Mouse (Mus musculus): ENCODE measurements at regions not wholly inside any gene's neighbourhood (a gene's known extent, or its start where the extent isn't known, plus 50 kb on each side); places are given as distances from the start of the nearest gene placed in this dataset.

- no peak overlapping the region for H3K27ac ChIP-seq (ENCODE audit: low read depth, low read length)
- no peaks in the 10 kb centered on the region for H3K27me3 ChIP-seq (ENCODE audit: insufficient read depth, low read length)
- DNase-seq (ENCODE audit: low spot score) (no peak), ATAC-seq (ENCODE audit: low FRiP score) (no peak)
- no peaks in the 10 kb centered on the region for H3K36me3 ChIP-seq (ENCODE audit: insufficient read depth, low read length)
- H3K4me2 ChIP-seq (ENCODE audit: low read depth, low read length, poor library complexity, severe bottlenecking) = no peak overlapping the region
- no peak for TF ChIP-seq CTCF (IDR thresholded peaks at IDR 0.05)
- WGBS = 85% methylated on average over 2 of the region's 2 CpGs
- no peaks in the 10 kb centered on the region for H3K4me1 ChIP-seq (ENCODE audit: insufficient read depth, low read length)
- H3K9ac ChIP-seq (replicated peaks; ENCODE audit: low read length, poor library complexity, severe bottlenecking) = no peak overlapping the region
- no peak overlapping the region for H3K4me3 ChIP-seq (ENCODE audit: low read depth, low read length)
- no peaks in the 10 kb centered on the region for H3K9me3 ChIP-seq (ENCODE audit: low read length)
Observed at GRCm38 (mm10) chr7:111230630-111231029, 147.8 kb upstream of the Eif4g2 start.

- no peaks in the 10 kb centered on the region for H3K9me3 ChIP-seq (ENCODE audit: low read length)
- no peak overlapping the region for H3K27ac ChIP-seq (ENCODE audit: low read depth, low read length)
- H3K4me3 ChIP-seq (ENCODE audit: low read depth, low read length) = no peak overlapping the region
- TF ChIP-seq CTCF (IDR thresholded peaks at IDR 0.05) = no peak
- no peak overlapping the region for H3K4me2 ChIP-seq (ENCODE audit: low read depth, low read length, poor library complexity, severe bottlenecking)
- no peak for DNase-seq (ENCODE audit: low spot score)
- no peaks in the 10 kb centered on the region for H3K4me1 ChIP-seq (ENCODE audit: insufficient read depth, low read length)
- no peak for ATAC-seq (ENCODE audit: low FRiP score)
- no peaks in the 10 kb centered on the region for H3K27me3 ChIP-seq (ENCODE audit: insufficient read depth, low read length)
- 79% methylated on average over 3 of the region's 3 CpGs for WGBS
- no peak overlapping the region for H3K9ac ChIP-seq (replicated peaks; ENCODE audit: low read length, poor library complexity, severe bottlenecking)
- no peaks in the 10 kb centered on the region for H3K36me3 ChIP-seq (ENCODE audit: insufficient read depth, low read length)
Observed at GRCm38 (mm10) chr7:111227082-111227481, 144.3 kb upstream of the Eif4g2 start.

GRCm38 (mm10) chr7:111226026-111226656 lies 143.3 kb upstream of the Eif4g2 start:
- no peak overlapping the region for H3K9ac ChIP-seq (replicated peaks; ENCODE audit: low read length, poor library complexity, severe bottlenecking)
- DNase-seq (ENCODE audit: low spot score) (no peak), ATAC-seq (ENCODE audit: low FRiP score) (no peak)
- WGBS = 83% methylated on average over 1 of the region's 1 CpGs
- H3K36me3 ChIP-seq (ENCODE audit: insufficient read depth, low read length) = no peaks in the 10 kb centered on the region
- no peaks in the 10 kb centered on the region for H3K27me3 ChIP-seq (ENCODE audit: insufficient read depth, low read length)
- no peaks in the 10 kb centered on the region for H3K9me3 ChIP-seq (ENCODE audit: low read length)
- no peak overlapping the region for H3K27ac ChIP-seq (ENCODE audit: low read depth, low read length)
- no peaks in the 10 kb centered on the region for H3K4me1 ChIP-seq (ENCODE audit: insufficient read depth, low read length)
- no peak overlapping the region for H3K4me3 ChIP-seq (ENCODE audit: low read depth, low read length)
- H3K4me2 ChIP-seq (ENCODE audit: low read depth, low read length, poor library complexity, severe bottlenecking) = no peak overlapping the region
- no peak for TF ChIP-seq CTCF (IDR thresholded peaks at IDR 0.05)

- H3K27me3 ChIP-seq (ENCODE audit: insufficient read depth, low read length) = no peaks in the 10 kb centered on the region
- H3K4me3 ChIP-seq (ENCODE audit: low read depth, low read length) = no peak overlapping the region
- TF ChIP-seq CTCF (IDR thresholded peaks at IDR 0.05) = no peak
- no peak overlapping the region for H3K9ac ChIP-seq (replicated peaks; ENCODE audit: low read length, poor library complexity, severe bottlenecking)
- H3K36me3 ChIP-seq (ENCODE audit: insufficient read depth, low read length) = no peaks in the 10 kb centered on the region
- WGBS = 82% methylated on average over 5 of the region's 5 CpGs
- H3K4me1 ChIP-seq (ENCODE audit: insufficient read depth, low read length) = 0 out of 2 replicates have a peak, but pooled peaks cover 3% of the 10 kb centered on the region
- H3K4me2 ChIP-seq (ENCODE audit: low read depth, low read length, poor library complexity, severe bottlenecking) = no peak overlapping the region
- ATAC-seq (ENCODE audit: low FRiP score) (no peak), DNase-seq (ENCODE audit: low spot score) (no peak)
- H3K9me3 ChIP-seq (ENCODE audit: low read length) = no peaks in the 10 kb centered on the region
- no peak overlapping the region for H3K27ac ChIP-seq (ENCODE audit: low read depth, low read length)
Observed at GRCm38 (mm10) chr7:111215586-111215985, 132.8 kb upstream of the Eif4g2 start.

- Histone ChIP-seq H3K27ac (ENCODE audit: low read depth, low read length) (no peak overlapping the region), H3K9me3 (ENCODE audit: low read length) (no peaks in the 10 kb centered on the region), H3K4me3 (ENCODE audit: low read depth, low read length) (no peak overlapping the region), H3K4me1 (ENCODE audit: insufficient read depth, low read length) (0 out of 2 replicates have a peak, but pooled peaks cover 3% of the 10 kb centered on the region), H3K9ac (replicated peaks; ENCODE audit: low read length, poor library complexity, severe bottlenecking) (no peak overlapping the region), H3K27me3 (ENCODE audit: insufficient read depth, low read length) (no peaks in the 10 kb centered on the region), H3K36me3 (ENCODE audit: insufficient read depth, low read length) (no peaks in the 10 kb centered on the region), H3K4me2 (ENCODE audit: low read depth, low read length, poor library complexity, severe bottlenecking) (no peak overlapping the region)
- WGBS = 90% methylated on average over 6 of the region's 6 CpGs
- DNase-seq (ENCODE audit: low spot score) (peak; percentile 46), ATAC-seq (ENCODE audit: low FRiP score) (no peak)
- TF ChIP-seq CTCF (IDR thresholded peaks at IDR 0.05) = no peak
Observed at GRCm38 (mm10) chr7:111214226-111214906, 131.5 kb upstream of the Eif4g2 start.

GRCm38 (mm10) chr7:111212188-111212587 lies 129.4 kb upstream of the Eif4g2 start:
- H3K9ac ChIP-seq (replicated peaks; ENCODE audit: low read length, poor library complexity, severe bottlenecking) = no peak overlapping the region
- H3K27ac ChIP-seq (ENCODE audit: low read depth, low read length) = no peak overlapping the region
- H3K36me3 ChIP-seq (ENCODE audit: insufficient read depth, low read length) = no peaks in the 10 kb centered on the region
- no peak overlapping the region for H3K4me2 ChIP-seq (ENCODE audit: low read depth, low read length, poor library complexity, severe bottlenecking)
- 46% methylated on average over 5 of the region's 5 CpGs for WGBS
- no peak for DNase-seq (ENCODE audit: low spot score)
- no peak for TF ChIP-seq CTCF (IDR thresholded peaks at IDR 0.05)
- H3K4me1 ChIP-seq (ENCODE audit: insufficient read depth, low read length) = 0 out of 2 replicates have a peak, but pooled peaks cover 3% of the 10 kb centered on the region
- no peaks in the 10 kb centered on the region for H3K9me3 ChIP-seq (ENCODE audit: low read length)
- no peaks in the 10 kb centered on the region for H3K27me3 ChIP-seq (ENCODE audit: insufficient read depth, low read length)
- no peak for ATAC-seq (ENCODE audit: low FRiP score)
- no peak overlapping the region for H3K4me3 ChIP-seq (ENCODE audit: low read depth, low read length)
